Mouse (Mus musculus) spleen, postnatal 36 days (tissue): ENCODE results near the gene Defb13.
"Not testable (repeated sequence)": the region's sequence is repeated elsewhere in the genome, so short reads cannot be mapped to it uniquely, and the experiment has no call there.

Experiments used
- DNase-seq, 2 experiments: peaks; one replicate each; pipeline ENCODE4 v3.0.0; 2022; ENCODE audit warnings: low spot score in 2 of 2, mixed read lengths in 1 of 2

Defb13 gene

GRCm38 (mm10) chr8:21946462-21946861 lies at the start of gene Defb13:
Gene Defb13 (plus strand): TSS chr8:21946762.
- DNase-seq = no peak

GRCm38 (mm10) chr8:21906290-21906689 lies 40.3 kb upstream of the Defb13 start, which contains the start of gene Defb11:
Gene Defb11 (minus strand): TSS chr8:21906412.
- DNase-seq = not testable (repeated sequence)

- DNase-seq = no peak
Observed at GRCm38 (mm10) chr8:21911931-21912330, 34.6 kb upstream of the Defb13 start.

DNA sequence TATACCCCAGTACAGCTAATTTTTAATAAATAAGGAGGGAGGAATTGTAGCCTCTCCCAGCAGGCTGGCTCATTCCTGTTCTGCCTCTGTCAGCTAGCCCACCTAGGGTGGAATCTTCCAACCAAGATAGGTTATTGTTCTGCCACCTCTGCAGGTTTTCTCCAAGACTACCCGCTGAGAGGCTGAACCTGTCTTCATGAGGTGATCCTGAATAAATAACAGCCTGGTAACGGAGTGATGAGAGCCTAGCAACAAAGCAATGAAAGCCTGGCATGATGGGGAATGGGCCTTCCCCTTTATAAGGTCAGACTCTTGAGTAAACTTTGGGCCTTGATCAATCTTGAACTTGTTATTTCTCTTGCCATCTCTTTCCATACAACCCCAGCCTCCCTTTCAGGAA lies 34.0 kb upstream of the Defb13 start:
- DNase-seq = no peak

DNA sequence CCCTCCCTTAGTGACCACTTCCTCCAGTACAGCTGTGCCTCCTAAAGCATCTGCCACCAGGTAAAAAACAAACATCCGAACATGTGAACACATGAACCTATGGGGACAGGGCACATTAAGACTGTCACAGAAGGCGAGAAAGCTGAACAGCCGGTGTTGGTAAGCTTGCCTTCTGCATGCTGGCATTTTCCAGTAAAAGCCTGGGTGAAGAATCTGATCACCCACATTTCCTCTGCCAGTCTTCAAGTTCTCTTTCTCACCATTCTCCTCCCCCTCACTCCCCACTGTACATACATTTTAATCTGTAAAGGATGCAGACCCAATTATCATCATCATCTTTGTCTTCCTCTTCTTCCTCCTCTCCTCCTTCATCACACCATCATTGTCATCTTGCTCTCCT lies 30.9 kb upstream of the Defb13 start:
- DNase-seq = no peak

DNA sequence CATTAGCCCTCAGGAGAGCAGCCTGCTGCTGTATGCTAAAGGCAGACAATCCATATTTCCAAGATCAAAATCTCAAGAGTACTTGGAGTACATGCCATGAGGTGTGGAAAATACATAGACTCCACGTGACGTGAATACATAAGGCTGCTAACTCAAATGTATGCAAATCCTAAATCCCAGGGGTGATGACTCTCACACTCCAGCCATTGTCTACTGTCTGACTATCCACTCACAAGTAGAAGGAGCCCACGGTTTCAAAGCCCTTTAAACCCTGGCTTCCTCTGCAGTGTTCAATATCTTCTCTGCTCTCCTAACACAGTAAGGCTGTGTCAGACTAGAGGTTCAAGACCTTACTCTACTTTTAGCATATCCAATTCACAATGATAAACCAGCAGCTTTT lies 15.8 kb upstream of the Defb13 start:
- not testable (repeated sequence) for DNase-seq

- no peak for DNase-seq
Observed at GRCm38 (mm10) chr8:21932610-21933009, 14.0 kb upstream of the Defb13 start, which contains the start of gene Defb15. Gene Defb15 (minus strand): TSS chr8:21932710.

- not testable (repeated sequence) for DNase-seq
Observed at GRCm38 (mm10) chr8:21938052-21938451, 8.5 kb upstream of the Defb13 start, which contains the start of gene Defb35. Gene Defb35 (plus strand): TSS chr8:21938352.

DNA sequence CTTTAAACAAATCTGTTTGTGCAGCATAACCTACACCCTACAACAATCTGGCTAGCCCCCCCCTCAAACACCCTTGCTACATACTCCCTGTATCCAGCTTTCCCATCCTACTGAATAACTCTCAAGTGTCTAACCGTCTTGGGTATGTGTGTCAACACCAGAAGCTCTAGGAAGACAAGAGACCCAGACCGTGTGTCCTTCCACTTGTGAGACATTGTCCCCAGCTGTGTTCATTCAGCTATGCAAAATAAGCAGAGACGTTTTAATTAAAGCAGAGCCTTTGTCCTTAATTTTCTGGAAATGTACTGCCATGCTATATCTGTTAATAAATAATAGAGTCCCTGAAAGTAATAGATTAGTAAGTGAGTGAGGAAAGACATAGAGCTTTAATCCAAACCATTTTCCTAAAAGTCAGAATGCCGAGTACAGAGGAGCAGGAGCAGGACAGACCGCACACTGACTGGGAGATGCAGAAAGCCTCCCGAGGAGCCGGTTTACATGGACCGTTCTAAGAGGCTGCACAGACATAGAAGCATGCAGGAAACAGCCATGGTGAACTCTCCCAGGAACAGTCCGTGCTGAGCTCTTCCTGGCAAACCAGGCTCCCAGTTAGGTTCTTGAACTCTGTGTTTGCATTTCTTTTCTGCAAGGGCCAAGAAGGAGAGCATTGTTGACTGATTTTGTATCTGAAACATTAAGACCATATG lies 902 bp downstream of the Defb13 start:
- DNase-seq = no peak

DNA sequence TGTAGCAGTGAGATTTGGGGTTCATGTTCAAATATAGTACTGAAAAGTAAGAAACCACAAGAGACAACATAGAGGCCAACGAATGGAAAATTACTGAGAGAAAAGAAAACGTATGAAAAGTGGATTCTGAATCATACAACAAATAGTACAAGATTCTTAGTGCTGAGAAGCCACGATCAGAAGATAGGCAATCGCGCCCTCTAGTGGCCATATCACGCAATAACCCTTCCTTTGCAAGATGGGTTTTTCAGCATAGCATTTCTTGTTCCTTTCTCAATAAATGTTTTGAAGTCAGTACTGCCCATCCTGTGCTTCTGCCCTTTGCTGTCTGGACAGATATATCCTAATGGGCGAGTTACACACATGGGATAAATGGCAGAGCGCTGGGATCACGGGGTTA lies 8.8 kb downstream of the Defb13 start:
- no peak for DNase-seq

DNA sequence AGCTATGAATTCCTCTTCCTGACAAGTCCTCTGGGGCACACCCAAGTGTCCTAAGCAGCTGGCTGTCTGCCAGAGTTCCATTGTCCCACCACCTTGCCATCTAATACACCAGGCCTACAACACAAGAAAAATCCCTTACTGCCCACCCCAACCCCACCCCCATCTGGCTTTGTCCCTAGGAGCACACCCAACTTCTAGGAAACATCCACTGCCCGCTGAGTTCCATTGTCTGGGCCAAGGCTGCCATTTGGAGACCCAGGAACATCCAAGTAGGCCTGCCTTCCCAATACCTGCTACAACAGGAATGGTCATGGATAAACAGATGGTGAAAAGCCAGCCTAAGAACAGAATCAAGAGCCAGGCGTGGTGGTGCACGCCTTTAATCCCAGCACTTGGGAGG lies 9.8 kb downstream of the Defb13 start:
- DNase-seq = no peak

- DNase-seq = no peak
Observed at GRCm38 (mm10) chr8:21958414-21958813, 11.9 kb downstream of the Defb13 start, which contains the start of gene Fam90a1a. Gene Fam90a1a (plus strand): TSS chr8:21958714.

DNA sequence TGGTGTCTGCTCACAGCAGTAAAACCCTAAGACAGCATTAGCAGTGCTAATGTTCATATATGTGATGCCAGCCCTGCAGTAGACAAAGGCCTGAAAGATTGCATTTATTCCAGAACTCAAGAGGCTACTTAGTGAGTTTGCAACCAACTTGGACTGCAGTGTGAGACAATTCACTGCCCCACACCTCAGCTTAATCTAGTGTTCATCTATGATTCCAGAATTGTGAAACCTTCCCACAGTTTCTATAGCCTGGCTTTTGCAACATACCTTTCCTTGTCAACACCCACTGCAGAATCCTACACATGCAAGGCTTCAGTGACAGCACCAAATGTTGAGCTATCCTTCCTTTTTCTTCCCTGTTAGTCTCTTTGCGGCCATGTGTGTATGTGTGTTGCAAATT lies 20.1 kb downstream of the Defb13 start:
- DNase-seq = no peak

DNA sequence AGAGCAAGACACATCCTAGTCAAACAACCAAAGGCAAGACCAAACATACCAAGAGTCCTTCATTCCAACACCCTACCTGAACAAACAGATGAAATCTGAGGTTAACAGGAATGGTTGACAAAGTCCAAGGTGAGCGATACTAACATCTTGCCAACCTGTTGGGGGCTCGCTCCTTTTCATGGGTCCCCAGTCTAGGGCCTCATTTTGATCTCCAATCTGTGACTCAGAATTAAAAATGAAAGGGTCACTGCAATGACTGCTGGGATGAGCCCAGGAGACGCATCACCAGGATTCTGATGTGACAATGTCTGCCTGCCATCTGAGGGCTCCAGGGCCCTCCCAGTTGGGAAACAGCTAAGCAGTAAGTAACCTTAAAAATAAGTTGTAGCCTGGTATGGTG lies 22.9 kb downstream of the Defb13 start, which contains the start of gene Ccdc70:
Ccdc70 (plus strand) TSS at position 301 of the 400 bp plus-strand sequence.
- DNase-seq = no peak

- no peak for DNase-seq
Observed at GRCm38 (mm10) chr8:21978193-21978592, 31.6 kb downstream of the Defb13 start.

DNA sequence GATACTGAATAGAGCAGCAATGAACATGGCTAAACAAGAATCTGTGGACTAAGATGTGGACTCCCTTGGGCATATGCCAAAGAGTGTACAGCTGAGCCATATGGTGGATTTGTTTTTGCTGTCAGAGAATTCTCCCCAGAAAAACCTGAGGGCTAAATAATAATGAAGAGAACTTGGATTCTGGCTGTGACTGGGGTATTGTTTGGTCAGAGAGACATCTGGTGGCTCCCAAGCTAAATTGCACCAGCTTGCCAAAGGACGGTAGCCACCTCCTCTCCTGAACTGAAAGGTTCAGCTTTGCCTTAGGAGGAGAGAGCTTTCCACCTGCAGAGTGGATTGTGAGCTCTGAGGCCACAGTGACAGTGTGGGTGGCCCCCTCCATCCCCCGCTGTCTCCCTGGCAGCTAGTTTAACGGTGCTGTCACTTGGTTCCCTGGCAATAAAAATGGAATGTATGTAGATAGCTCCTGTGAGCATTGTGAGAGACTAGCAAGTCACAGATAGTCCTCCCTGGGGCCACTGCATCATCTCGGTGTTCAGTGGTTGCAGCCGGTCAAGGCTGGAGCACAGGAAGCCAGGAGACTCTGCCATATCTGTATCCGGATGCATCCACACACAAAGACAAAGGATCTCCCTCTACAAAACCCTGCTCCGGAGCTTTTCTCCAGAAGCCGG lies 35.2 kb downstream of the Defb13 start:
- no peak for DNase-seq

- no peak for DNase-seq
Observed at GRCm38 (mm10) chr8:21992184-21992583, 45.6 kb downstream of the Defb13 start.

DNA sequence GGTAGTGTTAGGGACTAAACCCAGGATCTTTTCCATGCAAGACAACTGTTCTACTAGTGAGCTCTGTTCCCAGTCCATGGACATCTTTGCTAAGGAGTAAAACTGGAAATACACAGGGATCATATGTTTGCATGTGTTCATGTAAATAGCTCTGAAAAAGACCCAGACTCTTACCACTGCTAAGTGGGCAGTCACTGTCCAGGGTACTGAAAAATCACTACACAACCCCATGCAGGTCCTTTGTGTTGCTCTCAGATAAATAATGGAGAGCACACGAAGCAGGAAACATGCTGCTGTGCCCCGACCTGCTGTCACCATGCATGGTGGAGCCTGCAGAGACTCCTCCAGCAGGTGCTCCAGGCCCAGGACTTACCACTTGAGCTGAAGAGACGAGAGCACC lies 48.6 kb downstream of the Defb13 start:
- DNase-seq = no peak
